Mouse (Mus musculus) macrophage (primary cell): Measurements from ENCODE around the gene Oxt. TPM values are rescaled to one million over a fixed set of nuclear protein-coding genes. Genes with fewer than 3 reads are reported as not detected.

Experiments
- H3K27ac ChIP-seq: fragments of 350-480 bp; formaldehyde crosslinking; 2 replicates; pipeline ENCODE4 v1.9.0; 2021
- H3K36me3 ChIP-seq: fragments of 350-480 bp; formaldehyde crosslinking; 2 replicates; pipeline ENCODE4 v1.9.0; 2021; ENCODE audit errors: inconsistent target
- H3K4me3 ChIP-seq: fragments of 350-480 bp; formaldehyde crosslinking; 2 replicates; pipeline ENCODE4 v1.9.0; 2021; ENCODE audit errors: inconsistent target
- H3K79me2 ChIP-seq: fragments of 350-480 bp; formaldehyde crosslinking; 2 replicates; pipeline ENCODE4 v1.9.0; 2021; ENCODE audit errors: inconsistent target
- WGBS: methylation state at CpG from one replicate; pipeline ENCODE4 v1.1.7; 2026; ENCODE audit warnings: inconsistent platforms; ENCODE audit not compliant: missing documents; 5-methylcytosine and 5-hydroxymethylcytosine counted together
- polyA plus RNA-seq: library from polyadenylated mRNA; stranded (reverse); fragments of 250-400 nt; gene quantifications from 3 replicates; pipeline ENCODE4 v1.2.4, GENCODE M21; 2018; ENCODE audit warnings: inconsistent platforms
- total RNA-seq, 78 experiments: library from RNA; depleted of rRNA; stranded (reverse); fragments of 250-400 nt; gene quantifications; 1 replicate in 9 of 78; 2 replicates in 24 of 78; 3 replicates in 43 of 78; 4 replicates in 2 of 78; pipeline ENCODE4 v1.2.4; 2018; ENCODE audit warnings: inconsistent platforms in 56 of 78

Gene Oxt
- not detected for total RNA-seq (2018; cell fraction: chromatin; rRNA removed)
- not detected for total RNA-seq (2018; cell fraction: cytosol; rRNA removed)
- not detected for total RNA-seq (2018; cell fraction: nucleus; rRNA removed)
- polyA plus RNA-seq: not detected in 3 replicates

GRCm38 (mm10) chr2:130575873-130576272 is at the start of gene Oxt:
Oxt (plus strand) TSS chr2:130576173.
- no peak within 1 kb of the TSS for H3K27ac ChIP-seq
- no peak within 1 kb of the TSS for H3K4me3 ChIP-seq
- no peaks in the 10 kb centered on the region for H3K79me2 ChIP-seq
- H3K36me3 ChIP-seq: no peaks in the 10 kb centered on the region
- WGBS: 78% methylated on average over 9 of the region's 9 CpGs

- 85% methylated on average over 6 of the region's 6 CpGs for WGBS
- H3K36me3 ChIP-seq: peaks cover 27% of the 10 kb centered on the region
- H3K4me3 ChIP-seq: no peak overlapping the region
- H3K79me2 ChIP-seq: no peaks in the 10 kb centered on the region
- H3K27ac ChIP-seq: no peak overlapping the region
Measured at GRCm38 (mm10) chr2:130528457-130528856, 47.5 kb upstream of the Oxt start.

DNA sequence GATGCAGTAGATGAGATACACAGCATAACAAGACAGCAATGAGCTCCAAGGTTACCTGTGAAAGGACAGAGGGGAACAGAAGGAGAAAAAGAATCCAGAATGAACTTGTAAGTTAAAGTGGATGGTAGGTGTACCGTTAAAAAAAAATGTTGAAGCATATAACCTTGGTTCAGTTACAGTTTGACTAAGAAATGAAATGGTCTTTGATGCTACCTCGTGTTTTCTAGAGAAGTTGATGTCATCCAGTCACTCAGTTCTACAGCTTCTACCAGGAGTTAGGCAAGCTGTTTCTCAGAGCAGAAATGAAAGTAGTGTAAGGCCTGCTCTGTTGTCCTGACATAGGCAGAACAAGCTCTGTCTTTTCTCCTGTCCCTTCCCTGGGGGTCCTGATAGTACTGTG is 46.7 kb upstream of the Oxt start:
- H3K27ac ChIP-seq: peak overlapping the region; percentile 29
- no peaks in the 10 kb centered on the region for H3K79me2 ChIP-seq
- peaks cover 32% of the 10 kb centered on the region; the same call in 1 of the 2 replicates for H3K36me3 ChIP-seq
- 69% methylated on average over 2 of the region's 2 CpGs for WGBS
- H3K4me3 ChIP-seq: no peak overlapping the region

- 92% methylated on average over 7 of the region's 7 CpGs for WGBS
- H3K36me3 ChIP-seq: peaks cover 32% of the 10 kb centered on the region; the same call in 1 of the 2 replicates
- no peaks in the 10 kb centered on the region for H3K79me2 ChIP-seq
- no peak overlapping the region for H3K4me3 ChIP-seq
- peak overlapping the region; percentile 29 for H3K27ac ChIP-seq
Measured at GRCm38 (mm10) chr2:130529925-130530324, 46.0 kb upstream of the Oxt start.

GRCm38 (mm10) chr2:130532201-130532600 is 43.8 kb upstream of the Oxt start:
- 48% methylated on average over 2 of the region's 2 CpGs for WGBS
- Histone ChIP-seq H3K79me2 (no peaks in the 10 kb centered on the region), H3K36me3 (peaks cover 38% of the 10 kb centered on the region), H3K27ac (no peak overlapping the region), H3K4me3 (no peak overlapping the region)

GRCm38 (mm10) chr2:130535017-130535416 is 41.0 kb upstream of the Oxt start:
- Histone ChIP-seq H3K36me3 (peaks cover 63% of the 10 kb centered on the region), H3K79me2 (no peaks in the 10 kb centered on the region), H3K4me3 (no peak overlapping the region), H3K27ac (no peak overlapping the region)
- WGBS: 52% methylated on average over 6 of the region's 6 CpGs

DNA sequence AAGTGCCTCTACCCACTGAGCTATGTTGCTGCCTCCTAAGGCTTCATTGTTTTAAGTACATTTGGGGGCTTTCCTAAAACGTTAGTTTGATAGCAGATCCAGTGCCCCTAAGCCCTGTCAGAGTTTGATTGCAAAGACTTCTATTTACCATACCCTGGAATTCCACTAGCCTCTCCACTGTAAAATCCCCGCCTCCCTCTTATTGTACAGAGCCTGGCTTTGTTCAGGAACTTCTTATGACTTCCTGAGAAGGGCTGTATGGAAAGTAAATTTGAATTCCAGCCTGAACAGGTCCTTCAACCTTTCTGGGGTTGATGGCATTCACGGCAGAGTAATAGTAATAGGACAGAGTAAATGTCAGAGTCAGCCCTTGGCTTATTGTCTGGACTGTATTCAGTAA is 39.1 kb upstream of the Oxt start:
- H3K27ac ChIP-seq: no peak overlapping the region
- H3K4me3 ChIP-seq: no peak overlapping the region
- H3K79me2 ChIP-seq: no peaks in the 10 kb centered on the region
- peaks cover 79% of the 10 kb centered on the region for H3K36me3 ChIP-seq
- WGBS: 98% methylated on average over 3 of the region's 3 CpGs

- H3K4me3 ChIP-seq: no peak overlapping the region
- no peaks in the 10 kb centered on the region for H3K79me2 ChIP-seq
- no peak overlapping the region for H3K27ac ChIP-seq
- WGBS: 68% methylated on average over 8 of the region's 8 CpGs
- peaks cover 84% of the 10 kb centered on the region for H3K36me3 ChIP-seq
Measured at GRCm38 (mm10) chr2:130538876-130539546, 37.0 kb upstream of the Oxt start.

- H3K27ac ChIP-seq: no peak overlapping the region
- H3K36me3 ChIP-seq: peaks cover 96% of the 10 kb centered on the region
- WGBS: 49% methylated on average over 9 of the region's 9 CpGs
- no peak overlapping the region for H3K4me3 ChIP-seq
- H3K79me2 ChIP-seq: no peaks in the 10 kb centered on the region
Measured at GRCm38 (mm10) chr2:130540266-130540665, 35.7 kb upstream of the Oxt start.

- Histone ChIP-seq H3K27ac (no peak overlapping the region), H3K4me3 (no peak overlapping the region), H3K36me3 (peaks cover 94% of the 10 kb centered on the region), H3K79me2 (no peaks in the 10 kb centered on the region)
- WGBS: 92% methylated on average over 8 of the region's 8 CpGs
Measured at GRCm38 (mm10) chr2:130546957-130547356, 29.0 kb upstream of the Oxt start.

- 86% methylated on average over 7 of the region's 7 CpGs for WGBS
- no peak overlapping the region for H3K27ac ChIP-seq
- no peak overlapping the region for H3K4me3 ChIP-seq
- no peaks in the 10 kb centered on the region for H3K79me2 ChIP-seq
- peaks cover 73% of the 10 kb centered on the region for H3K36me3 ChIP-seq
Measured at GRCm38 (mm10) chr2:130554841-130555240, 21.1 kb upstream of the Oxt start.

DNA sequence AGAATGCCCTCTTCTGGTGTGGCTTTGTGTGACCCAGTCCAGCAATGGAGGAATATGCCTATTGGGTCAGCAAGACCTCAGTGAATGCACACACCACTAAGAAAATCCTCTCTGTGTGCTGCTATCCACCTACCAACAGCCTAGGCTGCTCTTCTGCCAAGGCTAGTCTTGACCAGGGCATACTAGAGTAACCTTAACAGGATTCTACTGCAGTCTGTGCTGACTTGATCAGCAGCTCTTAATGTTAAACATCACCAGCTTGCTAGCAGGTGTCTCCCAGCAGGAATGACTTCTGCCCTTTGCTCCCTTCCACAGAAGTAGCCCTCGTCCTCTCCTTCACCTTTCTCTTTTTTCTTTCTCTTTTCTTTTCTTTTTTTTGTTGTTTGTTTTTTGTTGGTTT is 19.7 kb upstream of the Oxt start:
- Histone ChIP-seq H3K79me2 (no peaks in the 10 kb centered on the region), H3K27ac (no peak overlapping the region), H3K36me3 (peaks cover 60% of the 10 kb centered on the region), H3K4me3 (no peak overlapping the region)
- 100% methylated on average over 1 of the region's 1 CpGs for WGBS

GRCm38 (mm10) chr2:130557462-130557861 is 18.5 kb upstream of the Oxt start:
- WGBS: 85% methylated on average over 2 of the region's 2 CpGs
- Histone ChIP-seq H3K79me2 (no peaks in the 10 kb centered on the region), H3K27ac (no peak overlapping the region), H3K4me3 (no peak overlapping the region), H3K36me3 (peaks cover 48% of the 10 kb centered on the region)

GRCm38 (mm10) chr2:130558015-130558414 is 18.0 kb upstream of the Oxt start:
- Histone ChIP-seq H3K79me2 (no peaks in the 10 kb centered on the region), H3K27ac (no peak overlapping the region), H3K36me3 (peaks cover 44% of the 10 kb centered on the region), H3K4me3 (no peak overlapping the region)
- WGBS: 81% methylated on average over 2 of the region's 2 CpGs

DNA sequence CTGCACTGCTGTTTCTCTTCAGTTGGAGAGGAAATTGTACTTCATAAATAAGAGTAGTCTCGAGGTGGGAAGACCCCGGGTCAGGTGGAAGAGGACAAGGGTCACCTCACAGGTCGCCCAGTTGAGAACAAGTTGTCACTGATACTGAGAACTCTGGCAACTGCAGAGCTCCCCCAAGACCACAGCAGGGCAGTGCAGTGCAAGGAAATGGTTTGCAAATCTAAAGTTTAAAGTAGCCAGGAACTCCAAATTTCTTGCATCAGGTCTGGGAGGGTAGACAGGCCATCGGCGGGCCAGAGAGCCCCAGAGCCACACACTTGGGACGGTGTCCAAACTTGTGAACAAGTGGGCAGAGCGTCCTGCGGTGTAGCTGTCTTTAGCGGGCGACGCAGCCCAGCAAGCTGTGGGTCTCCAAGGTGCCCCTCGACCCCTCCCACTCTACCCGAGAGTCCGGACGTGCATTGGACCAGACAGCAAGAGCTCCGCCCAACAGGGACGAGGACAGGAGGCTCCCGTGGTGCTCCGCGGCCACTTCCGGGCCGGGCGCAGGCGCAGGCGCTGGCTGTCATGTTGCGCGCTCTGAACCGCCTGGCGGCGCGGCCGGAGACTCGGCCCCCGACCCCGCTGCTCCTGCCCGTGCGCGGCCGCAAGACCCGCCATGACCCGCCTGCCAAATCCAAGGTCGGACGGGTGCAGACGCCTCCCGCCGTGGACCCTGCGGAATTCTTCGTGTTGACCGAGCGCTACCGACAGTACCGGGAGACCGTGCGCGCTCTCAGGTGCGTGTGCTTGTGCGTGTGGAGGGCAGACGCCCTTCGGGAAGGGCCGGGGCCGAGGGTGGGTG is 12.5 kb upstream of the Oxt start, which contains the start of gene Mrps26:
Gene Mrps26, plus strand, starts transcription at position 531 of the 844 bp plus-strand sequence.
- Histone ChIP-seq H3K79me2 (peaks cover 13% of the 10 kb centered on the region), H3K27ac (peak within 1 kb of the TSS; percentile 54), H3K4me3 (peak within 1 kb of the TSS; percentile 46), H3K36me3 (no peaks in the 10 kb centered on the region)
- under 1% methylated on average over 61 of the region's 61 CpGs for WGBS
